Mouse (Mus musculus) ES-E14 (cell line): ENCODE data around the gene Ctnna3. TPM values are rescaled to one million over a fixed set of nuclear protein-coding genes. Genes with fewer than 3 reads are reported as not detected.

Experiments
- DNase-seq: peaks from one replicate; pipeline ENCODE4 v3.0.0-alpha.2; 2013; ENCODE audit warnings: low read depth, low spot score
- H3K27ac ChIP-seq: 2 replicates; pipeline ENCODE4 v1.5.1; 2012; ENCODE audit warnings: low read depth, mild to moderate bottlenecking, low read length, moderate library complexity, mixed read lengths; ENCODE audit not compliant: poor library complexity, insufficient read depth, severe bottlenecking
- H3K36me3 ChIP-seq: 2 replicates; pipeline ENCODE4 v1.6.1; 2012; ENCODE audit warnings: mild to moderate bottlenecking, low read length, moderate library complexity, mixed read lengths; ENCODE audit not compliant: control insufficient read depth, poor library complexity, insufficient read depth, severe bottlenecking
- H3K4me1 ChIP-seq, 2 experiments: fragments of 150-350 bp in 1 of 2; sonication (generic) in 1 of 2; 2 replicates each; pipeline ENCODE4 v1.6.1; 2012; ENCODE audit warnings: low read length in 2 of 2, mild to moderate bottlenecking in 1 of 2, mixed read lengths in 1 of 2; ENCODE audit not compliant: control insufficient read depth in 2 of 2, insufficient read depth in 2 of 2, poor library complexity in 1 of 2
- H3K4me3 ChIP-seq, 2 experiments: fragments of 150-350 bp in 1 of 2; sonication (generic) in 1 of 2; 2 replicates each; pipeline ENCODE4 v1.5.1; 2012; ENCODE audit warnings: low read length in 2 of 2, low read depth in 1 of 2, mild to moderate bottlenecking in 1 of 2, mixed read lengths in 1 of 2; ENCODE audit not compliant: insufficient read depth in 1 of 2, poor library complexity in 1 of 2, severe bottlenecking in 1 of 2
- H3K9ac ChIP-seq: 2 replicates; pipeline ENCODE4 v1.6.1; 2012; ENCODE audit warnings: low read depth, mild to moderate bottlenecking, low read length, mixed read lengths; ENCODE audit not compliant: poor library complexity, insufficient read depth, severe bottlenecking
- H3K9me3 ChIP-seq: fragments of 150-350 bp; sonication (generic); 2 replicates; pipeline ENCODE4 v1.6.1; 2012; ENCODE audit warnings: low read depth, mild to moderate bottlenecking, low read length; ENCODE audit not compliant: control insufficient read depth, insufficient read depth
- CHD2 ChIP-seq: IDR thresholded peaks from 2 replicates; pipeline ENCODE4 v1.6.1; 2014; ENCODE audit warnings: mild to moderate bottlenecking, low read depth, low read length, inconsistent platforms
- HCFC1 ChIP-seq: IDR thresholded peaks from 2 replicates; pipeline ENCODE4 v1.6.1; 2012; ENCODE audit warnings: low read length, inconsistent platforms, borderline replicate concordance; ENCODE audit not compliant: insufficient read depth
- MAFK ChIP-seq: IDR thresholded peaks from 2 replicates; pipeline ENCODE4 v1.6.1; 2014; ENCODE audit warnings: mild to moderate bottlenecking, low read depth, low read length, inconsistent platforms; ENCODE audit not compliant: insufficient read depth
- ZC3H11A ChIP-seq: IDR thresholded peaks from 2 replicates; pipeline ENCODE4 v1.6.1; 2012; ENCODE audit warnings: low read depth, mild to moderate bottlenecking, inconsistent platforms, low read length, borderline replicate concordance
- ZNF384 ChIP-seq: IDR thresholded peaks from 2 replicates; pipeline ENCODE4 v1.6.1; 2012; ENCODE audit warnings: low read depth, low read length, inconsistent platforms
- in situ Hi-C, 2 experiments: fragments of 600-800 bp; cut with MboI; formaldehyde crosslinking; loops; one replicate each; pipeline ENCODE4 v1.15.1; 2025; ENCODE audit warnings: low sequenced_read_pairs in 2 of 2, inconsistent platforms in 1 of 2; ENCODE audit not compliant: unreplicated experiment in 2 of 2
- total RNA-seq: library from RNA; depleted of rRNA; stranded (reverse); fragments of 300-350 nt; gene quantifications from 2 replicates; pipeline ENCODE4 v1.2.3, GENCODE M21; 2012

Gene Ctnna3
- total RNA-seq, 1 experiment: not detected

GRCm38 (mm10) chr10:64901726-64902125 lies 1471.8 kb downstream of the Ctnna3 start:
- Histone ChIP-seq H3K27ac (no peak overlapping the region), H3K4me1 (no peaks in the 10 kb centered on the region), H3K36me3 (no peaks in the 10 kb centered on the region), H3K9me3 (no peaks in the 10 kb centered on the region), H3K9ac (no peak overlapping the region), H3K4me3 (no peak overlapping the region)
- in situ Hi-C loops: no loop called here
- TF ChIP-seq HCFC1: no peak
- TF ChIP-seq CHD2: no peak
- TF ChIP-seq ZC3H11A: no peak
- no peak for TF ChIP-seq MAFK
- TF ChIP-seq ZNF384: no peak
- DNase-seq: no peak

GRCm38 (mm10) chr10:64940975-64941374 lies 1511.1 kb downstream of the Ctnna3 start:
- H3K9me3 ChIP-seq: no peaks in the 10 kb centered on the region
- H3K36me3 ChIP-seq: no peaks in the 10 kb centered on the region
- no peaks in the 10 kb centered on the region for H3K4me1 ChIP-seq
- DNase-seq: no peak
- in situ Hi-C loops: no loop called here
- TF ChIP-seq ZNF384 (no peak), MAFK (no peak)
- H3K4me3 ChIP-seq: no peak overlapping the region
- no peak overlapping the region for H3K9ac ChIP-seq
- no peak overlapping the region for H3K27ac ChIP-seq

GRCm38 (mm10) chr10:64958391-64958790 lies 1528.5 kb downstream of the Ctnna3 start:
- no peak overlapping the region for H3K4me3 ChIP-seq
- H3K9ac ChIP-seq: no peak overlapping the region
- H3K4me1 ChIP-seq: no peaks in the 10 kb centered on the region
- no peaks in the 10 kb centered on the region for H3K36me3 ChIP-seq
- H3K9me3 ChIP-seq: no peaks in the 10 kb centered on the region
- H3K27ac ChIP-seq: no peak overlapping the region
- DNase-seq: no peak
- TF ChIP-seq HCFC1 (no peak), CHD2 (no peak), MAFK (no peak), ZC3H11A (no peak), ZNF384 (no peak)
- in situ Hi-C loops: no loop called here

- H3K4me3 ChIP-seq: no peak overlapping the region
- DNase-seq: no peak
- H3K4me1 ChIP-seq: no peaks in the 10 kb centered on the region
- in situ Hi-C loops: no loop called here
- H3K27ac ChIP-seq: no peak overlapping the region
- H3K9me3 ChIP-seq: no peaks in the 10 kb centered on the region
- H3K36me3 ChIP-seq: no peaks in the 10 kb centered on the region
- TF ChIP-seq ZC3H11A: no peak
- TF ChIP-seq HCFC1: no peak
- no peak for TF ChIP-seq ZNF384
- no peak for TF ChIP-seq MAFK
- TF ChIP-seq CHD2: no peak
- H3K9ac ChIP-seq: no peak overlapping the region
Measured at GRCm38 (mm10) chr10:64992871-64993270, 1563.0 kb downstream of the Ctnna3 start.

- no peaks in the 10 kb centered on the region for H3K4me1 ChIP-seq
- no peak overlapping the region for H3K27ac ChIP-seq
- no peak for DNase-seq
- no peaks in the 10 kb centered on the region for H3K36me3 ChIP-seq
- TF ChIP-seq MAFK: no peak
- H3K9ac ChIP-seq: no peak overlapping the region
- in situ Hi-C loops: no loop called here
- H3K9me3 ChIP-seq: no peaks in the 10 kb centered on the region
- no peak overlapping the region for H3K4me3 ChIP-seq
Measured at GRCm38 (mm10) chr10:65013525-65013924, 1583.6 kb downstream of the Ctnna3 start.
